Mouse (Mus musculus) embryonic facial prominence, embryonic 12.5 days (tissue): ENCODE measurements at regions not wholly inside any gene's neighbourhood (a gene's known extent, or its start where the extent isn't known, plus 50 kb on each side); places are given as distances from the start of the nearest gene placed in this dataset.
A peak's percentile ranks its signal among the peaks of the same experiment; 100 is the strongest.

Experiments
- ATAC-seq: fragments of 200-750 bp; cut with Nextera tagmentation; 2 replicates; pipeline ENCODE4 v1.8.0; 2017; ENCODE audit not compliant: insufficient number of reproducible peaks, insufficient read depth, low FRiP score, low TSS enrichment
- H3K27ac ChIP-seq: fragments of 300-500 bp; sonication (generic); 2 replicates; pipeline ENCODE4 v1.5.1; 2016; ENCODE audit warnings: mild to moderate bottlenecking
- H3K27me3 ChIP-seq: fragments of 300-500 bp; sonication (generic); 2 replicates; pipeline ENCODE4 v1.6.1; 2016; ENCODE audit warnings: mild to moderate bottlenecking, moderate library complexity
- H3K36me3 ChIP-seq: fragments of 300-500 bp; sonication (generic); 2 replicates; pipeline ENCODE4 v1.6.1; 2016; ENCODE audit warnings: mild to moderate bottlenecking
- H3K4me1 ChIP-seq: fragments of 300-500 bp; sonication (generic); 2 replicates; pipeline ENCODE4 v1.6.1; 2016
- H3K4me2 ChIP-seq: fragments of 300-500 bp; sonication (generic); replicated peaks from 2 replicates; pipeline ENCODE4 v1.6.1; 2016; ENCODE audit warnings: mild to moderate bottlenecking, moderate library complexity
- H3K4me3 ChIP-seq: fragments of 300-500 bp; sonication (generic); 2 replicates; pipeline ENCODE4 v1.5.1; 2016; ENCODE audit warnings: mild to moderate bottlenecking
- H3K9ac ChIP-seq: fragments of 300-500 bp; sonication (generic); 2 replicates; pipeline ENCODE4 v1.6.1; 2016; ENCODE audit warnings: mild to moderate bottlenecking, moderate library complexity
- H3K9me3 ChIP-seq: fragments of 300-500 bp; sonication (generic); 2 replicates; pipeline ENCODE4 v1.6.1; 2016; ENCODE audit warnings: mild to moderate bottlenecking, moderate library complexity
- WGBS: fragments of 180-500 bp; shearing (Covaris S2); methylation state at CpG from one replicate; pipeline ENCODE4 v1.1.7; 2016; 5-methylcytosine and 5-hydroxymethylcytosine counted together

DNA sequence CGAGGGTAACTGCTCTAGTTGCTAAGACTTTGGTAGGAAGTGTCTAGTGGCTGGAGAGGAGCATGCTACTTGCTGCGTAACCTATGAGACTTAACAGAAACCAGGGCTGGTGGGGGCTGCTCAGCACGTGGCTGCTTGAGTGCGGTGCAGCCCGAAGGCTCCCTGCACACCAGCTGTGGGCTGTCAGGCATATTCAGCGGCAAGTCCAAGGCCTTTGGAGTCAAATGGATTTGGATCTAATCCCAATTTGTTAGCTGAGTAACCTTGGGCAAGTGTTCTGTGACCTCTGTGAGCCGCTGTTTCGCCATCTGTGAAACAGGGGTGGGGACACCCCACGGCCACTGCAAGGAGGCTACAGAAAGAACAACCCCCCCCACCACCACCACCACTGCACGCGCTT lies 75.5 kb upstream of the Msx2 start:
- peaks cover 19% of the 10 kb centered on the region for H3K4me1 ChIP-seq
- H3K27ac ChIP-seq, result no peak overlapping the region
- no peaks in the 10 kb centered on the region for H3K27me3 ChIP-seq
- H3K4me3 ChIP-seq, result no peak overlapping the region
- WGBS, result 43% methylated on average over 11 of the region's 11 CpGs
- ATAC-seq, result 0 out of 2 replicates have a peak, but pooled peaks have one; percentile 47
- no peak overlapping the region for H3K9ac ChIP-seq
- H3K4me2 ChIP-seq, result no peak overlapping the region
- H3K9me3 ChIP-seq, result no peaks in the 10 kb centered on the region
- no peaks in the 10 kb centered on the region for H3K36me3 ChIP-seq

DNA sequence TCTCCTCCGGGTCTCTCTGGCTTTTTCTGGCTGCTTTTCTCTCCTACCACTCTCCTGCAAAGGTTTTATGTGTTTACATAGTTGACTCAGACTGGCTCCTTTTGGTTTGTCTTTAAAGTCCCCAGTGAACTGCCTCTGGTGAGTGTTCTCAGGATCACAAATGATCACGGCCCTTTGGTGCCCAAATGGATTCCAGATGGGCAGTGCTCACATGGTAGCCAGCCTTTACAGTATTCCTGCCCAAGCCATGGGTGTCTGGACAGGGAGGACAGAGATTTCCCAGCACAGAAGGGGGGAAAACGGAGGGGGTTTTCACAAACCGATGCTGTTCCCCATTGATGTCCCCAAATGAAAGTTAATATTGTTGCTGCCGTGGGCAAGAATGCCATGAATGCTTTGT lies 70.4 kb upstream of the Msx2 start:
- Histone ChIP-seq H3K4me3 (no peak overlapping the region), H3K36me3 (no peaks in the 10 kb centered on the region), H3K27me3 (no peaks in the 10 kb centered on the region), H3K4me1 (peaks cover 18% of the 10 kb centered on the region), H3K9ac (no peak overlapping the region), H3K27ac (peak overlapping the region; percentile 63), H3K4me2 (no peak overlapping the region), H3K9me3 (no peaks in the 10 kb centered on the region)
- ATAC-seq, result no peak
- 12% methylated on average over 5 of the region's 5 CpGs for WGBS

- Histone ChIP-seq H3K4me1 (peaks cover 9% of the 10 kb centered on the region), H3K9ac (no peak overlapping the region), H3K27me3 (no peaks in the 10 kb centered on the region), H3K36me3 (no peaks in the 10 kb centered on the region), H3K4me2 (no peak overlapping the region), H3K9me3 (no peaks in the 10 kb centered on the region), H3K4me3 (no peak overlapping the region), H3K27ac (no peak overlapping the region)
- ATAC-seq, result no peak
- 88% methylated on average over 5 of the region's 5 CpGs for WGBS
Measured at GRCm38 (mm10) chr13:53539797-53540196, 66.9 kb upstream of the Msx2 start.

GRCm38 (mm10) chr13:53537937-53538336 lies 65.1 kb upstream of the Msx2 start:
- peaks cover 2% of the 10 kb centered on the region for H3K4me1 ChIP-seq
- no peaks in the 10 kb centered on the region for H3K27me3 ChIP-seq
- 89% methylated on average over 6 of the region's 6 CpGs for WGBS
- no peak for ATAC-seq
- no peaks in the 10 kb centered on the region for H3K9me3 ChIP-seq
- H3K36me3 ChIP-seq, result no peaks in the 10 kb centered on the region
- H3K9ac ChIP-seq, result no peak overlapping the region
- no peak overlapping the region for H3K4me2 ChIP-seq
- H3K27ac ChIP-seq, result no peak overlapping the region
- no peak overlapping the region for H3K4me3 ChIP-seq

DNA sequence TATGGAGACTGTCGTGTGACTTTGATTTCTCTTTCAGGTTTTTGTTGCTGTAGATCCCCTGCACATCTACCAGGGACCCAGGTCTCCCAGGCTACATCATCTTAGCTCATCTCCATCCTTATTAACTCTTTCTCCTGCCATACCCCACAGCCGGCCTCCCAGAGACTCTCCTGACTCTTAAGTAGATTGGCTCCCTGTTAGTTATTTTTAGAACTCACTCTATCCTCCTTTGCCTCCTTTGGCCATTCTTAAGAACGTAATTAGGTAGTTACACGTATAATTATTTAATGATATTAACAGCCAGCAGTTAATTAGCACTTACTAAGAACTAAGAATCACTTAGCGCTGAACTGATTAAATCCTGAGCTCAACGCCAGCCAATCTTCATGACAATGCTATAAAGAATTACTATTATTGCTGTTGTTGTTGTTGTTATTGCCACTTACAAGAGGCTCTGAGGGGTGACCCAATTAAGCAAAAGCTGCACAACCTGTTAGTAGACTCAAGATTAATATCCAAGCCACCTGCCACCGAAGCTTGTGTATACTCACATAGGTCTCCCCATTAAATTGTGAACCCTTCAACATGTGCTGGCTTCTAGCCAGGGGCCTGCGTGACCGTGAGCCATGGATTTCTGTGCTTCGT lies 63.0 kb upstream of the Msx2 start:
- no peaks in the 10 kb centered on the region for H3K9me3 ChIP-seq
- no peak for ATAC-seq
- no peaks in the 10 kb centered on the region for H3K27me3 ChIP-seq
- H3K36me3 ChIP-seq, result no peaks in the 10 kb centered on the region
- no peak overlapping the region for H3K27ac ChIP-seq
- no peak overlapping the region for H3K4me2 ChIP-seq
- no peak overlapping the region for H3K4me3 ChIP-seq
- H3K4me1 ChIP-seq, result 0 out of 2 replicates have a peak, but pooled peaks cover 3% of the 10 kb centered on the region
- WGBS, result 84% methylated on average over 10 of the region's 10 CpGs
- no peak overlapping the region for H3K9ac ChIP-seq

DNA sequence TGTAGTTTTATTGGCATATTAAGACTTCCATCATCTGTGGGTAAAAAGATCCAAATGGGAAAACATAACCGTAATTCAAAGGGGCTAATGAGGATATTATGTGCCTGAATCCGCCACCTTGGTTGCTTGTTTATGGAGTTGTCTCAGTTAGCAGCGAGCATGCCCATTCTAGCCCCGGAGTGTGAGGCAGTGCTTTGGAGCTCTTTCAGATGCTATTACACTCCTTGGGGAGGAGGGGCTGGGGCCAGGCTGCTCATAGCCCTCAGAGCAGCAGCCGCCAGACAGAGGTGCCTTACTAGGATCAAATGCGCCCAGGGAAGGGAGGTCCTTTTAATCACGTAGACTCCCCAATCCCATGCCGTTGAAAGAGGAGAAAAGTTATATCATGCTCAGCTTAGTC lies 60.9 kb upstream of the Msx2 start:
- H3K4me3 ChIP-seq, result no peak overlapping the region
- 40% methylated on average over 8 of the region's 8 CpGs for WGBS
- H3K9me3 ChIP-seq, result no peaks in the 10 kb centered on the region
- H3K9ac ChIP-seq, result no peak overlapping the region
- 0 out of 2 replicates have a peak, but pooled peaks cover 6% of the 10 kb centered on the region for H3K4me1 ChIP-seq
- H3K27me3 ChIP-seq, result no peaks in the 10 kb centered on the region
- no peaks in the 10 kb centered on the region for H3K36me3 ChIP-seq
- H3K27ac ChIP-seq, result no peak overlapping the region
- no peak for ATAC-seq
- no peak overlapping the region for H3K4me2 ChIP-seq

- H3K9me3 ChIP-seq, result no peaks in the 10 kb centered on the region
- no peaks in the 10 kb centered on the region for H3K27me3 ChIP-seq
- H3K4me2 ChIP-seq, result no peak overlapping the region
- H3K9ac ChIP-seq, result no peak overlapping the region
- WGBS, result 86% methylated on average over 9 of the region's 9 CpGs
- ATAC-seq, result no peak
- H3K36me3 ChIP-seq, result no peaks in the 10 kb centered on the region
- H3K4me3 ChIP-seq, result no peak overlapping the region
- H3K27ac ChIP-seq, result no peak overlapping the region
- 0 out of 2 replicates have a peak, but pooled peaks cover 3% of the 10 kb centered on the region for H3K4me1 ChIP-seq
Measured at GRCm38 (mm10) chr13:53526880-53527279, 54.0 kb upstream of the Msx2 start.

DNA sequence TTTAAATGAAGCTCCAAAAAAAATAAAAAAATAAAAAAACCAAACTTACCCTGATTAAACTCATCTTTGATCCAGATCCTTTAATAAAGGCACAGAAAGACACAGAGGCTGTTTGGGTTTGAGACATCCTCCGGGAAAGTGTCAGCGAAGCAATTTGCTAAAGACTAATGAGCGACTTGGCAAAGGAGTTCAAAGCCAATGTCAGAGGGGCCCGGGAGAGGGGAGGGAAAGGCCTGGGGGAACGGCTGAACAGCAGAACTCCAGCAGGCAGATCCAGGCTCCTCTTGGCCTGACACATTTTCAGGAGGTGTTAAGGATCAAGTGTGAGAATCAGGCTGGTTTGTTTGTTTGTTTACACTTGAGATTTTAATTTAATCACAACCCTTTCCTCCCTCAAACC lies 49.9 kb upstream of the Msx2 start:
- peaks cover 16% of the 10 kb centered on the region for H3K4me1 ChIP-seq
- H3K9me3 ChIP-seq, result no peaks in the 10 kb centered on the region
- no peak overlapping the region for H3K4me3 ChIP-seq
- WGBS, result 41% methylated on average over 5 of the region's 5 CpGs
- no peak overlapping the region for H3K27ac ChIP-seq
- no peaks in the 10 kb centered on the region for H3K27me3 ChIP-seq
- H3K36me3 ChIP-seq, result no peaks in the 10 kb centered on the region
- ATAC-seq, result no peak
- no peak overlapping the region for H3K4me2 ChIP-seq
- H3K9ac ChIP-seq, result no peak overlapping the region
